ENCODE assay signal across 9 mouse cellular contexts in the genomic region with DNA sequence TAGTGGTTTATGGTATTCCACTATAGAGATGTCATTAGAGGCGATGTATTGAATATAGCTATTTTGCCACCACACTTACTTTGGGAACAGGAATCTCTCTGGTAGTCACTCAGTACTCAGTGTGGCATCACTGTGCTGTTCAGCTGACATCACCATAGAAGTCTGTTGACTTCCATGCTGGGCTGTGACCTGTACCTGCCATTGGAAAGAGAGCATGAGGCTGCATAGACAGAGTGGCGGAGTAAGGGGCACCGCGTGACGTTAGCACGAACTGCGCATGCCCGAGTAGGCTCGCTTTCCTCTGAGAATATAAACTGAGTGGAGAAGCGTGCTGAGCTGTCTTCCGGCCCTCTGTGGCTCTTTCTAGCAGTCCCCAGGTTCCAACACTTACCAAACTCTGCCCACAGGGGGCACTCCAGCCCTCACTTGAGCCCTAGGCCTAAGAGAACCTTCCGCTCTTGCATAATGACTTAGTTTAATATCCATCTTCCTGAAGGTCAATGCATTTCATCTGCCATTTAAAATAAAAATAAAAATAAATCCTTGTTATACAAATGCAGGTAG.
DNase-seq lines count a peak whose midpoint lies in the region; ATAC-seq lines count a peak whose summit lies in the region.
"Had no signal": no experiment of that assay in that cellular context is flagged by ENCODE, and none has a peak within 500 bp of the region (broad histone marks: within the 10 kb centered on the region; RNA-seq: fewer than 3 reads in every experiment).

No protein-coding gene starts in this region.

- H3K9ac ChIP-seq in midbrain, embryonic 11.5 days (ENCODE audit: low read length), result no peak overlapping the region
- H3K9ac ChIP-seq in stomach, embryonic 14.5 days (replicated peaks; ENCODE audit: low read depth, low read length), result no peak overlapping the region

- H3K4me1 ChIP-seq in midbrain, embryonic 11.5 days (ENCODE audit: control insufficient read depth, insufficient read depth, low read length), result no peaks in the 10 kb centered on the region
- peaks cover 10% of the 10 kb centered on the region; the same call in 1 of the 2 replicates for H3K4me1 ChIP-seq in stomach, embryonic 14.5 days (ENCODE audit: control insufficient read depth, insufficient read depth, low read length)

- ATAC-seq in midbrain, embryonic 11.5 days (ENCODE audit: low FRiP score), result peak; percentile 65
- 0 out of 2 replicates have a peak, but pooled peaks have one; percentile 18 for ATAC-seq in stomach, embryonic 14.5 days (ENCODE audit: insufficient number of reproducible peaks, insufficient read depth, low FRiP score, low read depth)

- H3K27me3 ChIP-seq in midbrain, embryonic 11.5 days (ENCODE audit: control insufficient read depth, insufficient read depth, low read length), result no peaks in the 10 kb centered on the region
- no peaks in the 10 kb centered on the region for H3K27me3 ChIP-seq in stomach, embryonic 14.5 days (ENCODE audit: control insufficient read depth, insufficient read depth, low read length)

- no peak overlapping the region for H3K4me3 ChIP-seq in midbrain, embryonic 11.5 days (ENCODE audit: low read depth, low read length)
- no peak overlapping the region for H3K4me3 ChIP-seq in stomach, embryonic 14.5 days (ENCODE audit: low read depth, low read length)

- WGBS in midbrain, embryonic 11.5 days, result 42% methylated on average over 12 of the region's 12 CpGs
- 62% methylated on average over 12 of the region's 12 CpGs for WGBS in stomach, embryonic 14.5 days

- intact Hi-C loops in heart, postnatal 25 days (cut with DNase I), result no loop called here

- no peak overlapping the region for H3K4me2 ChIP-seq in midbrain, embryonic 11.5 days
- no peak overlapping the region for H3K4me2 ChIP-seq in stomach, embryonic 14.5 days (replicated peaks; ENCODE audit: low read depth, low read length)

- H3K9me3 ChIP-seq in midbrain, embryonic 11.5 days (ENCODE audit: control insufficient read depth, low read length), result no peaks in the 10 kb centered on the region
- H3K9me3 ChIP-seq in stomach, embryonic 14.5 days (ENCODE audit: control insufficient read depth, low read depth, low read length), result no peaks in the 10 kb centered on the region
- H3K9me3 ChIP-seq: G1E had no signal

- H3K36me3 ChIP-seq in midbrain, embryonic 11.5 days (ENCODE audit: control insufficient read depth, insufficient read depth, low read length), result no peaks in the 10 kb centered on the region
- H3K36me3 ChIP-seq in stomach, embryonic 14.5 days (ENCODE audit: control insufficient read depth, insufficient read depth, low read length), result no peaks in the 10 kb centered on the region
- H3K36me3 ChIP-seq: G1E had no signal

- peak; percentile 92 for DNase-seq in heart, adult 11 months
- DNase-seq in heart, postnatal 25 days (ENCODE audit: low spot score), result no peak
- peak; percentile 79 for DNase-seq in NIH3T3 (ENCODE audit: low read depth)
- peak; percentile 80 to 82 for DNase-seq in cerebellum, postnatal 10 days
- peak; percentile 24 for DNase-seq in gastrocnemius, postnatal 25 days
- peak; percentile 44 for DNase-seq in layer of hippocampus, adult 9-11 months
- peak; percentile 95 for DNase-seq in midbrain, embryonic 11.5 days (ENCODE audit: low spot score, missing footprints)

- no peak overlapping the region for H3K27ac ChIP-seq in midbrain, embryonic 11.5 days (ENCODE audit: low read depth, low read length)
- no peak overlapping the region for H3K27ac ChIP-seq in stomach, embryonic 14.5 days (ENCODE audit: low read length)
